Mouse (Mus musculus) stomach, postnatal 0 days (tissue): ENCODE data around the gene Acox2.

Experiments
- CTCF ChIP-seq: IDR thresholded peaks from 2 replicates; pipeline ENCODE4 v1.5.1; 2016; ENCODE audit warnings: antibody characterized with exemption, low read depth, mild to moderate bottlenecking, moderate library complexity
- EP300 ChIP-seq: optimal IDR thresholded peaks from 2 replicates; pipeline ENCODE3; 2016; ENCODE audit warnings: antibody characterized with exemption

- TF ChIP-seq CTCF (no peak), EP300 (no peak)
Measured at GRCm38 (mm10) chr14:8233252-8233651, 25.9 kb downstream of the Acox2 start.
